Mouse (Mus musculus) gastrocnemius, postnatal 4 days (tissue): ENCODE measurements at regions not wholly inside any gene's neighbourhood (a gene's known extent, or its start where the extent isn't known, plus 50 kb on each side); places are given as distances from the start of the nearest gene placed in this dataset.

ENCODE experiments used
- DNase-seq, 2 experiments: peaks; one replicate each; pipeline ENCODE4 v3.0.0; 2021 to 2022; ENCODE audit warnings: low spot score in 2 of 2, mixed read lengths in 2 of 2

GRCm38 (mm10) chr16:79718230-79718629, 627.3 kb upstream of the Tmprss15 start:
- no peak for DNase-seq

- DNase-seq: no peak
These were observed 601.5 kb upstream of the Tmprss15 start for GRCm38 (mm10) chr16:79692444-79692843.

GRCm38 (mm10) chr16:79651162-79651741, 560.4 kb upstream of the Tmprss15 start:
- no peak for DNase-seq

- DNase-seq: no peak
These were observed 550.0 kb upstream of the Tmprss15 start for GRCm38 (mm10) chr16:79640898-79641297.

- DNase-seq: no peak
These were observed 536.2 kb upstream of the Tmprss15 start for GRCm38 (mm10) chr16:79627139-79627538.

- DNase-seq: no peak
These were observed 520.1 kb upstream of the Tmprss15 start for GRCm38 (mm10) chr16:79611002-79611401.

- no peak for DNase-seq
These were observed 500.0 kb upstream of the Tmprss15 start for GRCm38 (mm10) chr16:79590891-79591290.

- no peak for DNase-seq
These were observed 494.8 kb upstream of the Tmprss15 start for GRCm38 (mm10) chr16:79585745-79586144.

GRCm38 (mm10) chr16:79570867-79571266, 480.0 kb upstream of the Tmprss15 start:
- no peak for DNase-seq

- DNase-seq: no peak
These were observed 443.5 kb upstream of the Tmprss15 start for GRCm38 (mm10) chr16:79534370-79534769.

GRCm38 (mm10) chr16:79492493-79492892, 401.6 kb upstream of the Tmprss15 start:
- DNase-seq: no peak

GRCm38 (mm10) chr16:79450871-79451270, 360.0 kb upstream of the Tmprss15 start:
- DNase-seq: no peak

GRCm38 (mm10) chr16:79449732-79450131, 358.8 kb upstream of the Tmprss15 start:
- no peak for DNase-seq

GRCm38 (mm10) chr16:79407385-79407784, 316.5 kb upstream of the Tmprss15 start:
- no peak for DNase-seq

GRCm38 (mm10) chr16:79406216-79406615, 315.3 kb upstream of the Tmprss15 start:
- no peak for DNase-seq

GRCm38 (mm10) chr16:79404064-79404463, 313.2 kb upstream of the Tmprss15 start:
- no peak for DNase-seq

GRCm38 (mm10) chr16:79400100-79400499, 309.2 kb upstream of the Tmprss15 start:
- no peak for DNase-seq

GRCm38 (mm10) chr16:79398476-79398875, 307.6 kb upstream of the Tmprss15 start:
- DNase-seq: no peak

GRCm38 (mm10) chr16:79394425-79394824, 303.5 kb upstream of the Tmprss15 start:
- DNase-seq: no peak

GRCm38 (mm10) chr16:79386421-79386820, 295.5 kb upstream of the Tmprss15 start:
- no peak for DNase-seq

GRCm38 (mm10) chr16:79350127-79350526, 259.2 kb upstream of the Tmprss15 start:
- DNase-seq: no peak

GRCm38 (mm10) chr16:79342453-79342852, 251.6 kb upstream of the Tmprss15 start:
- DNase-seq: no peak

- DNase-seq: no peak
These were observed 245.5 kb upstream of the Tmprss15 start for GRCm38 (mm10) chr16:79336416-79336815.

- no peak for DNase-seq
These were observed 245.1 kb upstream of the Tmprss15 start for GRCm38 (mm10) chr16:79336016-79336415.
